Mouse (Mus musculus) Patski (cell line): Measurements from ENCODE around the gene Rapgef2. TPM values are rescaled to one million over a fixed set of nuclear protein-coding genes. Genes with fewer than 3 reads are reported as not detected.
A peak's percentile ranks its signal among the peaks of the same experiment; 100 is the strongest.

Experiments
- ATAC-seq: fragments of 100-300 bp; one replicate; pipeline ENCODE4 v1.8.0; 2021
- CTCF ChIA-PET: fragments of 350-600 bp; sonication (Branson Sonifier 250); formaldehyde crosslinking; loops from one replicate; lab custom pipeline; 2022; ENCODE audit warnings: inconsistent platforms; lab: Charles Lee
- POLR2A ChIA-PET: fragments of 350-600 bp; sonication (Branson Sonifier 250); formaldehyde crosslinking; loops from one replicate; lab custom pipeline; 2022; ENCODE audit warnings: antibody characterized with exemption, inconsistent platforms; lab: Charles Lee
- DNase-seq: peaks from one replicate; pipeline ENCODE4 v3.0.0-alpha.2; 2011; ENCODE audit warnings: low read depth, low spot score
- H3K27me3 ChIP-seq: fragments of 371-371 bp; one replicate; pipeline ENCODE4 v1.5.1; 2021
- CTCF ChIP-seq: fragments of 100-300 bp; IDR thresholded peaks from one replicate; pipeline ENCODE4 v1.5.1; 2021
- in situ Hi-C: fragments of 300-500 bp; cut with MboI; formaldehyde crosslinking; loops from 3 replicates; pipeline ENCODE4 v1.11.1; 2018; ENCODE audit warnings: low pct_unique_long_range_greater_than_20kb, mixed read lengths
- polyA plus RNA-seq: library from polyadenylated mRNA; unstranded; gene quantifications from one replicate; pipeline ENCODE4 v1.2.3, GENCODE M21; 2021

Rapgef2 gene
- 19.1 TPM for polyA plus RNA-seq

- ATAC-seq (peak; percentile 79), DNase-seq (no peak)
- CTCF ChIA-PET: interaction anchor here (0.7 to 5.1 kb wide), 5 partner anchors 10 to 90 kb away, joined by 3 to 25 read pairs (median 4); no protein-coding TSS in a partner anchor
- in situ Hi-C loops: loop anchor here (5.0 to 10.0 kb wide), 2 partner anchors 62 to 306 kb away; partner anchors contain the start of gene Ppid
- H3K27me3 ChIP-seq: no peaks in the 10 kb centered on the region
- TF ChIP-seq CTCF: no peak
- POLR2A ChIA-PET: interaction anchor here (0.6 to 1.4 kb wide), 7 partner anchors 9 to 301 kb away, joined by 3 to 6 read pairs (median 3); no protein-coding TSS in a partner anchor
Observed at GRCm38 (mm10) chr3:79286376-79287107, at the start of gene Rapgef2. Rapgef2 (minus strand) TSS chr3:79286517.

GRCm38 (mm10) chr3:79333643-79334200, 47.4 kb upstream of the Rapgef2 start:
- in situ Hi-C loops: no loop called here
- no peaks in the 10 kb centered on the region for H3K27me3 ChIP-seq
- no peak for TF ChIP-seq CTCF
- CTCF ChIA-PET: interaction anchor here (0.8 to 1.1 kb wide), 2 partner anchors 10 to 16 kb away, joined by 3 to 5 read pairs; no protein-coding TSS in a partner anchor
- no peak for DNase-seq
- POLR2A ChIA-PET: no interaction called here
- no peak for ATAC-seq

- H3K27me3 ChIP-seq: no peaks in the 10 kb centered on the region
- ChIA-PET CTCF (no interaction called here), POLR2A (no interaction called here)
- in situ Hi-C loops: no loop called here
- ATAC-seq (no peak), DNase-seq (no peak)
- TF ChIP-seq CTCF: no peak
Observed at GRCm38 (mm10) chr3:79333051-79333450, 46.7 kb upstream of the Rapgef2 start.

- H3K27me3 ChIP-seq: peaks cover 3% of the 10 kb centered on the region
- in situ Hi-C loops: no loop called here
- CTCF ChIA-PET: interaction anchor here (1.4 to 1.9 kb wide), 3 partner anchors 11 to 13 kb away, joined by 3 to 5 read pairs (median 4); no protein-coding TSS in a partner anchor
- no peak for TF ChIP-seq CTCF
- POLR2A ChIA-PET: no interaction called here
- ATAC-seq: no peak
- no peak for DNase-seq
Observed at GRCm38 (mm10) chr3:79329691-79330315, 43.5 kb upstream of the Rapgef2 start.

- ATAC-seq (no peak), DNase-seq (no peak)
- TF ChIP-seq CTCF: no peak
- ChIA-PET CTCF (interaction anchor here (0.8 to 1.0 kb wide), 2 partner anchors 9 to 11 kb away, joined by 3 read pairs; partner anchors contain the start of gene Gm17359), POLR2A (no interaction called here)
- peaks cover 18% of the 10 kb centered on the region for H3K27me3 ChIP-seq
- in situ Hi-C loops: no loop called here
Observed at GRCm38 (mm10) chr3:79324697-79325526, 38.6 kb upstream of the Rapgef2 start.

GRCm38 (mm10) chr3:79314006-79314698, 27.8 kb upstream of the Rapgef2 start:
- TF ChIP-seq CTCF: no peak
- DNase-seq (no peak), ATAC-seq (no peak)
- POLR2A ChIA-PET: no interaction called here
- in situ Hi-C loops: no loop called here
- CTCF ChIA-PET: no interaction called here
- H3K27me3 ChIP-seq: peaks cover 20% of the 10 kb centered on the region

GRCm38 (mm10) chr3:79311895-79312294, 25.6 kb upstream of the Rapgef2 start:
- peaks cover 10% of the 10 kb centered on the region for H3K27me3 ChIP-seq
- in situ Hi-C loops: no loop called here
- ChIA-PET POLR2A (no interaction called here), CTCF (interaction anchor here (0.7 to 1.6 kb wide), 5 partner anchors 9 to 130 kb away, joined by 3 to 4 read pairs (median 3); no protein-coding TSS in a partner anchor)
- DNase-seq (no peak), ATAC-seq (peak; percentile 54)
- TF ChIP-seq CTCF: no peak

GRCm38 (mm10) chr3:79310184-79310583, 23.9 kb upstream of the Rapgef2 start:
- H3K27me3 ChIP-seq: peaks cover 7% of the 10 kb centered on the region
- ATAC-seq (no peak), DNase-seq (no peak)
- in situ Hi-C loops: no loop called here
- no peak for TF ChIP-seq CTCF
- ChIA-PET POLR2A (no interaction called here), CTCF (no interaction called here)

GRCm38 (mm10) chr3:79308605-79309004, 22.3 kb upstream of the Rapgef2 start:
- POLR2A ChIA-PET: no interaction called here
- DNase-seq (no peak), ATAC-seq (no peak)
- H3K27me3 ChIP-seq: peaks cover 12% of the 10 kb centered on the region
- CTCF ChIA-PET: interaction anchor here (1.4 kb wide), 2 partner anchors 17 to 77 kb away, joined by 3 to 4 read pairs; no protein-coding TSS in a partner anchor
- no peak for TF ChIP-seq CTCF
- in situ Hi-C loops: no loop called here
